Mouse (Mus musculus): ENCODE results near the gene Washc2.

Washc2 gene

DNA sequence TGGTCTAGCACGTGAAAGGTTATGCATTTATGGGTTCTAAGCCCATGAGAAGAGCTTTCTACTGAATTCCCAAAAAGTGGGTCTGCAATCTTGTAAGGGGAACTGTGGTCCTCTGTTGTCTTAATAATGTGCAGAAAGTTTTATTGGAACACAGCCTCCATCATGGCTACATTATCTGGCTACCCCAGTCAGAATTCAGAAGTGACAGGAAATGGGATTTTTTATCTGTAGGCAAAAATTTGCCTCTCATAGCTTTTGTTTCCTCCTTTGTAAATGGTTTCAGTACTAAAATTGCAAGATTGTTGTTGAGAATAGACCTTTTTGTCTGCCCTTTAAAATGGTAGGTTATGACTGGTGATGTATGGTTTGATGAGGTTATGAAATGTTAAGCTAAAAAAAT, 55.0 kb downstream of the Washc2 start:
- DNase-seq (ENCODE audit: low spot score): no peak

DNA sequence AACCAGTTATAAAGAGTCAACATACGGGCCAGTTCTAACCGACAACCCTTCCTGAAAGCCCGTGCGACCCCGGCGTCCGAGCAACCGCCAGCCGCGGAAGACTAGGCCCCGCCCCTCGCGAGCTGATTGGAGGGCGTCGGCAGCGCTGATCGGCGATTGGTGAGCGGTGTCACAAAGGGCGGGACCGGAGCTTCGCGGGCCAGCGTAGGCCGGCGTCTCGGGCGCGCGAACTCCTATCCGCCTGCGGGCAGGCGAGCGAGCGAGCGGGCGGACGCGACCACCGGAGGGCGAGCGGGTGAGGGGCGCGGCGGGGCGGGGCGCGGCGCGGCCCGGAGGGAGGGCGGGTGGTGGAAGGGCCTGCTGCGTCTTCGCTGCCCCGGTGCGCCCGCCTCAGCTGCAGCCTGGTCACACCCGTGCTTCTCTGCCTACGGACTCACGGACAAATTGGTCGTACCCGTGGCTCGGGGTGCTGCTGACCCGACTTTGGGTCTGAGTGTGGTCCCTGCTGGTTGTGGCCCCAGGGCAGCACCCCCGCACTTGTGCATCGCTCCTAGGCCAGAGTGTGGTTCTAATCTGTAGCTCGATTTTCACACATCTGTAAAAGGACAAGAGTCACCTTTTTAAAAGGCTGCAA, 56.3 kb downstream of the Washc2 start, which contains the start of gene Zfand4:
Gene Zfand4, plus strand, starts transcription at position 205 of the 634 bp plus-strand sequence.
- peak; percentile 89 for DNase-seq (ENCODE audit: low spot score)

DNA sequence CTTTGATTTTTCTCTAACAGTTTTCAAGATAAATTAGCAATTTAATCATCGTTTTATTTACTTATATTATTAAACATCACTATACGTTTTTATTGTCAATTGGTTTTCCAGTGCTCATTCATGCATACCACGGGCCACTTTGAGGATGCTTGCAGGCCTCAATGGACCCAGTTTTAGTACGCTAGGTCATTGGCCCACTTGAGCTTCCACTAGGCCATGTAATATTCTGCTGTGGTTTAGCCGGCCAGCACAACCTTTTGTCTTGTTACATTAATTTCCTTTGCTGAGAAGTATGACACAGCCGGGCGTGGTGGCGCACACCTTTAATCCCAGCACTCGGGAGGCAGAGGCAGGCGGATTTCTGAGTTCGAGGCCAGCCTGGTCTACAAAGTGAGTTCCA, 57.0 kb downstream of the Washc2 start:
- DNase-seq (ENCODE audit: low spot score): no peak

DNA sequence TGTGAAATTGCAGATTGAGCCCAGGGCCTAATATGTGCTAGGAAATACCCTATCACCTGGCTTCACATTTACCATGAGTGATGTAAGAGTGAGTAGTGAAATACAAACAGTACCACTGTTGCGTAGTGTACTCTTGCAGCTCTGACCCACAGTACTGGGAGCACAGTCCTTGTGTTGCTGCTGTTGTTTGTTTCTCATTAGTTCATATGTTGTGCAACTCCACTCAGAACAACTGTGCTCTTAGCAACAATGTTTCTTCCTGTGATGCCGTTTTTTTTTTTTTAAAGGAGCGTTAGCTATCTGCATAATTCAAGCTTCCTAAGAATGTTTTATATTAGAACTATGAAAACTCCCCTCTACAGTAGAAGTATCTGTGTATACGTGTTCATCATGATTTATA, 57.8 kb downstream of the Washc2 start:
- DNase-seq (ENCODE audit: low spot score): no peak

DNA sequence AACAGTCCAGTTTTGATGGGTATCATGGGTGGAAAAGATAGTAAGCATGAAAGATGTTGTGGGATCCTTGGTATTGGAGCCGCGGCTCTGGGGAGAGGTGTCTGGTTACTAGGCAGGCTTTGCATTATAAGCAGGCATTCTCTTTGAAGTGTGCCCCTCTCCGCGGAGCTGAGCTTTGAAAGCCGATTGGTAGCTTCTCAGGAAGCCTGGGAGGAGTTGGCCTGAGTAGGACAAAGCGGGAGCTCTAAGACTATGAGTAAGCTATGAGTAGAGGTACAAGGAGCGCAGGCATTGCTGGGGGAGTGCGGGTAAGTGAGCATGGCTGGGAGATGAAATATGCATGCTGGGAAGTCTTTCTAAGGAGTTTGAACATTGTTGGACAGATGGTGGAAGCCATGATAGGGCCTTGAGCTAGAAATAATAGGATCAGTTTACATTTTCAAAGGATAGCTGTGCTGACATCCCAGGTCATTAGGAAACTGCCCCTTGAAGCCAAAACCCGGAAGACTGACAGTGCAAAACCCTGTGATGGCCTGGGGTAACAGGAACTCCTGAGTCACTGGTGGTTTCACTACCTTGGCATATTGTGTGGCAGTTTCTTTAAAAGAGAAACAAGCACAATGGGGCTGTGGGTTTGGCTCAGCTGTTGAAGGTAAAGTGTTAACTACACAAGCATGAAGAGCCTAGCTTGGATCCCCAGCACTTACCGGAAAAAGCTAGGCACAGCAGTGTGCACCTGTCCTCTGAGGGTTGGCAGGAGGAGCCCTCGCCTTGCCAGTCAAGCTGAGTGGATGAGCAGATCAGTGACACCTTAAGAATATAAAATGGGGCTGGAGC, 58.7 kb downstream of the Washc2 start:
- no peak for DNase-seq (ENCODE audit: low spot score)

DNA sequence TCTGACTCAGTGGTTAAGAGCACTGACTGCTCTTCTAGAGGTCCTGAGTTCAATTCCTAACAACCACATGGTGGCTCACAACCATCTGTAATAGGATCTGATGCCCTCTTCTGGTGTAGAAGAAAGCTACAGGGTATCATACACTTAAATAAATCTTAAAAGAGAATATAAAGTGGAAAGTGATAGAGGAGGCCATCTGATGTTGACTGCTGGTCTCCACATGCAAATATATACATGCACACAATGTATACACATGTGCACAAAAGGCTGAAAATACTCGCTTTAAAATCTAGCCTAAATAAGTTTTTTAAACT, 59.2 kb downstream of the Washc2 start:
- DNase-seq (ENCODE audit: low spot score): no peak

DNA sequence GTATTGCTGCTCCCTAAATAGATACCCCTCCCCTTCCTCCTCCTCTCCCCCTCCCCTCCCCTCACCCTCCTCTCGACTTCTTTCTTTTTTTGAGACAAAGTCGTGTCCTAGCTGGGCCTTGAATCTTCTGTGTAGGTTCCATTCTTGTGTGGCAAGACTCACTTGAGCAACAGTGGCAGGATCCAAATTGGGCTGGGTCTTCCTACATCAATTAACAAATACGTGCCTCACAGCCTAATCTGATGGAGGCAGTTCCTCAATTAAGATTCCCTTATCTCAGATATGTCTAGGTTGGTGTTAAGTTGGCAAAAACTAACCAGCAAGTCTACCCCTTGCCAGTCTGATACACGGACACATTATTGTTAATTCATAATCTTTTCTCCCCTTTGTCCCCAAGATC, 67.9 kb downstream of the Washc2 start:
- no peak for DNase-seq (ENCODE audit: low spot score)

DNA sequence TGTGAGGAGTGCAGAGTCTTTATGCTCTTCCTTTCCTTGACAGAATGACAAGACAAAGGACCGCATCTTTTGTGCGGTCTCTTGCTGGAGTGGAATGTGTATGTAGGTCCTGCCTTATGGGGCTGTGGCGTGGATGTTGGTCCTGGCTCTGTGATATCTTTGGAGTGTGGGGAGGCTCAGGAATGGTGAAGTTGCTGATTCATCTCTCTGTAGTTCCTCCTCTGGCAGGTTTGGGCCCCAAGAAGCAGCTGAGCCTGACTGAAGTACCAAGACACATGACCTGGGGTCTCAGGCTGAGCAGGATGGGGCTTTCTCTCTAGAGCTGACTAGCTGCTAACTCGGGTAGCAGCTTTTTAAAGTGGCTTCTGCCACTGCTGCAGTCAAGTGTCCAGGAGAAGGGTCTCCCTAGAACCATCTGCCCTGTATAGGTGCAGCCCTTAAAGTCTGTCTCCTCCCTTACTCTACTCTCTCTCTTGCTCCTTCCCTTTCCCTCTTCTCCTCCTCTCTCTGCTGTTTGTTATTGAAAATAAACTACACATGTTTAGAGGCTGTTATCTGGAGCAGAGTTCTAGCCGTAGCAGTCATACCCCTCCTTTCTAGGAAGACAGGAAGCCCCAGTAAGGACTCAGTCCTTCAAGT, 71.0 kb downstream of the Washc2 start:
- no peak for DNase-seq (ENCODE audit: low spot score)

DNA sequence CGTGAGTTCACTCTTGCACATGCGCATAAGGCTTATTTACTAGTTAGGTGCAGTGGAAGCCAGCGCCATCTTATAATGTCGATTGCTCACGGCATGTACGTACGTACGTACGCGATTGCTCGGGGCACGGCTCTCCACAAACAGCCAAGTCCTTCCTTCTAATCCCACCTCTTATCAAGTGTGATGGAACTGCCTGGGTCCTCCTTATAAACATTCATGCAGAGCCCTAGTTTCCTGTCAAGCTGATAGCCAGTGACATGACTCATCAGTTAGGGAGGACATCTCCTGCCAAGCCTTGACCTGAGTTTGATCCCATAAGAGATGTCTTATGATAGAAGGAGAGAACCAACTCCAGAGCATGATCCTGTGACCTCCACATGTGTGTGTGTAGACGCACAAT, 73.2 kb downstream of the Washc2 start:
- DNase-seq (ENCODE audit: low spot score): no peak

DNA sequence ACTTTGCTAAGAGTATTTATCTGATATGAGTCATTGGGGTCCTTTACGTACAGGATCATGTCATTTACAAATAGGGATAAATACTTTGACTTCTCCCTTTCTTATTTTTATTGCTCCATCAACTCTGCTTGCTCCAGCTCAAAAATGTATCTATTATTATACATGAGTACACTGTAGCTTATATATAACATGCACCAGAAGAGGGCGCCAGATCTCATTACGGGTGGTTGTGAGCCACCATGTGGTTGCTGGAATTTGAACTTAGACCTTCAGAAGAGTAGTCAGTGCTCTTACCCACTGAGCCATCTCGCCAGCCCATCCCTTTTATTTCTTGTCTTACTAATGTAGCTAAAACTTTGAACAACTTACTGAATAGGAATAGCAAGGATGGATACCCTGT, 74.7 kb downstream of the Washc2 start:
- DNase-seq (ENCODE audit: low spot score): no peak

DNA sequence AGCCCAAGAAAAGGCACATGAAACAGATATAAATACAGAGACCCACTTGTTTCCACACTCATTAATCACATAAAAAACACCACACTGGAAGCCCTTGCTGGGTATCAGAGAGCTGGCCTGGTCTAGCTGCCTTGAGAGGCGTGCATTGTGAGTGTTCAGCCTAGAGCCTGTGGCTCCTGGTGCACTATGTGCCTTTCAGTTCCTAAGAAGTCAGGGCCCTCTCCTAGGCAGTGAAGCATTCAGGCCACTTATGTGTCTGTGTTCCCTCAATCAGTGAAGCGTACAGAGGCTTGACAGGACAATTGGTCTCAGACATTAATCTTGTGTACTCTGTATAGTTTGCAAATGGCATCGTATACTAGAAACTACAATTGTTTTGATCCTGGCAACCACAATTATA, 75.4 kb downstream of the Washc2 start:
- DNase-seq (ENCODE audit: low spot score): no peak

DNA sequence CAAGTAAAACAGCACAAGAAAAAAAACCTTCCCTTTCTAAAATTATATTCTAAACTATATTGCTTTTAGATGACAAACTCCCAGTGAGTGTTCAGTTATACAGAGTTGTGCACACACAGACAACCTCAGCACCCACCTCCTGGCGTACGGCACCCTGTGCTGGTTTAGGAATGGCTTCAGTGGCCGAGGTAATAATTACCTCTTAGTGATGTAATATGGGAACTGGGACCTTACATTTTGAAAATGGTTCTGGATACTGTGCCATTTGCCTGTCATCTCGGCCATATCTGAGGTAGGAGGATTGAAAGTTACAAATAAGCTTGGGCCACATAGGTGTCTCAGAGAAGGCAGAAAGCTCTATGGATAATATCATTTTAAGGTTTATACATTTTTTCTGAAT, 78.5 kb downstream of the Washc2 start:
- no peak for DNase-seq (ENCODE audit: low spot score)

DNA sequence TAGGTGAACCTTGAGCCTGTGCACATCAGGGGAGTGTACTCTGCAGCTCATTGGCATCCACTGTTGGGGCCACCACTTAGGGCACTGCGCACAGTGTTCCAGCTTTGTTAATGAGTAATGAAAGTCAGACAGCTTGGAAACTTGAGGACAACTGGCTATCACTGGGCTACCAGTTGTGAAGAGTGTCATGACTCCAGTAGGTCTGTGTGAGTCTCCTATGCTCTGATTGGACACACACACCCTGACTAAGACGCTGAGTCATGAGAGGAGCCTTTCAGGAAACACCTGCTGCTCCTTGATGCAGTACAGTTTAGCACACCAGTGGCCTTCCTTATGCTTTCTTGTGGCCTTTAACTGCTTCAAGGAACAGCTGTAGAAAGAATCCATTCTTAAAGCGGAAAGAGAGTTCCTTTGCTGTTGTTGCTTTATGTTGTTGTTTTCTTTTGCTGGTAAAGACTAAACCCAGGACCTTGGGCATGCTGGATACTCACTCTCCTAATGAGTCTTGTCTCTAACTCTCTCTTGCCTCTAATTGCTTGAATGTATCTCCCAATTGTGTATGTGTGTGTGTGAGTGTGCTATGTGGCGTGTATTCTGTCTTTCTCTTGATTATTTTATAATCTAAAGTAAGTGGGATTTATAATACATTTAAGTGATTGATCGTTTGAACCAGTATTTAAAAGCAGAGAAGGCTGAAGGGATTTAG, 79.2 kb downstream of the Washc2 start:
- no peak for DNase-seq (ENCODE audit: low spot score)

DNA sequence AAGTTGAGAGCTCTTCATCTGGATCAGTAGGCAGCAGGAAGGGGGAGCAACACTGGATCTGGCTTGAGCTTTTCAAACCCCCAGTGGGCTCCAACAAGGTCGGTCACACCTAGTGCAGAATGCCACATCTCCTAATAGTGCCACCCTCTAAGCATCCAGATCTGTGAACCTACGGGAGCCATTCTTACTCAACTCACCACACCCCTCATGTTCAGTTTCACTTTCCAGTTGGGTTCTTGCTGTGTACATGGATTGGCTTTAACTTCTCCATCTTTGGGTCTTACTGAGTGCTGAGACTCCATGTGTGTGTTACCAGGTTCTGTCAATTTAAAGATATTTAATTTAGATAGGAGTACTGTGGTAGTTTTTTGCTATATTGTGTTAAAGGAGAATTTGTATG, 103.6 kb downstream of the Washc2 start:
- DNase-seq (ENCODE audit: low spot score): no peak

Data from layer of hippocampus, adult 11-12 months (tissue).